9 mouse cellular contexts compared by ENCODE assay signal in the genomic region with DNA sequence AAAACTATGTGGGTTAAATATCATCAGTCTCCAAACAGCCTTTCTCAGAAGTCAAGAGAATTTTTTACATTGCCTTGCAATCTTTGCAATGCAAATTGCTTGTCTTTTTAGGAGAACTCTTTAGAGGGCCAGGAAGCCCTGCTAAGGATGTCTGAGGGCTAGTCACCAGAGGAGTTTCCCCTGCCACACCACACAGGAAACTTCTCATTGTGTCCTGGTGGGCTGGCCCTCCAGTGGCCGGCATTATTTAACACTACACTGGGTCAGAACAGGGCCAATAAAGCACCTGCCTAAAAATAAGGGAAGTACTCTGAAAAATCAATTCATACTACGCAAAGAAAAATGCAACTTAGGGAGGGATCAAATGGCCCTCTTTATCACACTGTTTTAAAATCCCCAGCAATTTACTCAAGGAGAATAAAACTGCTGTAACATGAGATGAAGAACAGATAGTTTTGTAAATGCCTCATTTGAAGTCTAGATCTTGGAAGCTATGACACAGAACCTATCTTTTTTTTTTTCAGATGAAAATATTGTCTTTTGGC. TPM values are rescaled to one million over a fixed set of nuclear protein-coding genes. Genes with fewer than 3 reads are reported as not detected.
A peak's percentile ranks its signal among the peaks of the same experiment; 100 is the strongest.
DNase-seq lines count a peak whose midpoint lies in the region; ATAC-seq and TF ChIP-seq lines count a peak whose summit lies in the region.
"Had no signal": no experiment of that assay in that cellular context is flagged by ENCODE, and none has a peak within 500 bp of the region (broad histone marks: within the 10 kb centered on the region; RNA-seq: fewer than 3 reads in every experiment).

No protein-coding gene starts in this region.

- peak; percentile 30 for TF ChIP-seq CTCF in forebrain, postnatal 0 days (IDR thresholded peaks at IDR 0.05; ENCODE audit: low read depth)
- TF ChIP-seq CTCF in midbrain, postnatal 0 days (IDR thresholded peaks at IDR 0.05), result peak; percentile 50

- no peaks in the 10 kb centered on the region for H3K36me3 ChIP-seq in forebrain, postnatal 0 days (ENCODE audit: insufficient read depth)
- no peaks in the 10 kb centered on the region for H3K36me3 ChIP-seq in midbrain, postnatal 0 days (ENCODE audit: insufficient read depth, low read length)

- peak overlapping the region; percentile 64 for H3K9ac ChIP-seq in forebrain, postnatal 0 days
- peak overlapping the region; percentile 84 for H3K9ac ChIP-seq in midbrain, postnatal 0 days (replicated peaks; ENCODE audit: low read length, poor library complexity, severe bottlenecking)

- intact Hi-C loops in heart, postnatal 10 days (cut with DNase I), result no loop called here

- H3K27ac ChIP-seq in forebrain, postnatal 0 days (ENCODE audit: low read depth, low read length), result peak overlapping the region; percentile 86
- peak overlapping the region; percentile 94 for H3K27ac ChIP-seq in midbrain, postnatal 0 days (ENCODE audit: low read depth, low read length)

- peak overlapping the region; percentile 51 for H3K4me3 ChIP-seq in forebrain, postnatal 0 days (ENCODE audit: low read depth, low read length)
- peak overlapping the region; percentile 68 for H3K4me3 ChIP-seq in midbrain, postnatal 0 days (ENCODE audit: low read depth, low read length)

- WGBS in forebrain, postnatal 0 days, result 8% methylated on average over 2 of the region's 2 CpGs
- 4% methylated on average over 2 of the region's 2 CpGs for WGBS in midbrain, postnatal 0 days

- H3K27me3 ChIP-seq in forebrain, postnatal 0 days (ENCODE audit: insufficient read depth, low read length), result no peaks in the 10 kb centered on the region
- H3K27me3 ChIP-seq in midbrain, postnatal 0 days (ENCODE audit: insufficient read depth, low read length), result no peaks in the 10 kb centered on the region

- ATAC-seq in forebrain, postnatal 0 days, result no peak
- no peak for ATAC-seq in midbrain, postnatal 0 days (ENCODE audit: low FRiP score)

- DNase-seq in heart, adult 11 months, result peak; percentile 90
- DNase-seq in heart, postnatal 10 days, result no peak
- peak; percentile 34 for DNase-seq in NIH3T3 (ENCODE audit: low read depth)
- DNase-seq in forebrain, postnatal 0 days, result no peak
- no peak for DNase-seq in midbrain, postnatal 0 days (ENCODE audit: low spot score)
- no peak for DNase-seq in adrenal gland, adult 2 months
- no peak for DNase-seq in adrenal gland, postnatal 10 days
- no peak for DNase-seq in layer of hippocampus, postnatal 10 days (ENCODE audit: low spot score in 2 of 2)
- DNase-seq: kidney, postnatal 14 days had no signal

- H3K4me1 ChIP-seq in forebrain, postnatal 0 days (ENCODE audit: insufficient read depth), result peaks cover 37% of the 10 kb centered on the region
- H3K4me1 ChIP-seq in midbrain, postnatal 0 days (ENCODE audit: insufficient read depth, low read length), result peaks cover 25% of the 10 kb centered on the region

- H3K4me2 ChIP-seq in forebrain, postnatal 0 days (ENCODE audit: low read depth), result peak overlapping the region; percentile 56
- peak overlapping the region; percentile 63 for H3K4me2 ChIP-seq in midbrain, postnatal 0 days (ENCODE audit: low read depth, low read length, poor library complexity, severe bottlenecking)

- H3K9me3 ChIP-seq in forebrain, postnatal 0 days (ENCODE audit: low read length), result no peaks in the 10 kb centered on the region
- H3K9me3 ChIP-seq in midbrain, postnatal 0 days (ENCODE audit: low read length), result no peaks in the 10 kb centered on the region

RNA-seq across cellular contexts. Expression of a gene that starts 45.3 kb away (rescaled TPM):
- under 1 TPM in 1 of 2 experiments, not detected in 1; 0.25 TPM for total RNA-seq in heart, postnatal 10 days (2021)
- total RNA-seq in forebrain, postnatal 0 days (2014; rRNA removed), result 0.29 TPM in 1 of 2 replicates, not detected in the other
- polyA plus RNA-seq in forebrain, postnatal 0 days (2015; fragmentation: Nextera tagmentation; extraction: Ambion mirVana), result 0.33 and 2.1 TPM in 2 replicates
- 0.90 TPM in 1 of 2 replicates, not detected in the other for total RNA-seq in midbrain, postnatal 0 days (2014; rRNA removed)
- 1.0 and 2.2 TPM in 2 replicates for polyA plus RNA-seq in midbrain, postnatal 0 days (2015; fragmentation: Nextera tagmentation; extraction: Ambion mirVana)
- total RNA-seq in adrenal gland, adult 2 months (2021), result under 1 TPM in 1 of 2 experiments, not detected in 1; 0.84 TPM
- polyA plus RNA-seq in adrenal gland, adult 2 months (2012; rRNA removed), result not detected in 2 replicates
- under 1 TPM; 0.67 to 0.69 TPM for total RNA-seq in adrenal gland, postnatal 10 days (2021)
- not detected for total RNA-seq in layer of hippocampus, postnatal 10 days (2021)

Comparison
In these comparisons a context has a peak if more than half of its experiments do, and no peak if none do; other contexts are left out.
1. DNase-seq: peak in heart, adult 11 months (single experiment) and NIH3T3 (single experiment); none in heart, postnatal 10 days (0 of 2), forebrain, postnatal 0 days (single experiment), midbrain, postnatal 0 days (single experiment), adrenal gland, adult 2 months (single experiment), adrenal gland, postnatal 10 days (single experiment) and layer of hippocampus, postnatal 10 days (0 of 2).